Mouse (Mus musculus) erythroblast, adult 5-6 weeks (primary cell): Measurements from ENCODE around the gene Exosc3. TPM values are rescaled to one million over a fixed set of nuclear protein-coding genes. Genes with fewer than 3 reads are reported as not detected.

Experiments used
- ATAC-seq: replicated peaks from 2 replicates; pipeline ENCODE4 v1.8.0; 2016; ENCODE audit warnings: moderate number of reproducible peaks, mild to moderate bottlenecking, moderate TSS enrichment, inconsistent platforms; ENCODE audit not compliant: poor library complexity, low FRiP score, severe bottlenecking
- total RNA-seq, 2 experiments: library from RNA; stranded (forward) in 1 of 2; stranded (reverse) in 1 of 2; fragments of 150-400 nt in 1 of 2; fragments of 200-764, 138-1000 nt in 1 of 2; gene quantifications; 2 replicates each; pipeline versions ENCODE4 v1.2.3 to v1.2.4; 2015 to 2017; ENCODE audit warnings: low replicate concordance in 2 of 2

Exosc3 gene
- total RNA-seq, 2 experiments from 2014 or later = 20.8 to 25.5 TPM

GRCm38 (mm10) chr4:45287906-45288305 is 54.6 kb downstream of the Exosc3 start:
- no peak for ATAC-seq

DNA sequence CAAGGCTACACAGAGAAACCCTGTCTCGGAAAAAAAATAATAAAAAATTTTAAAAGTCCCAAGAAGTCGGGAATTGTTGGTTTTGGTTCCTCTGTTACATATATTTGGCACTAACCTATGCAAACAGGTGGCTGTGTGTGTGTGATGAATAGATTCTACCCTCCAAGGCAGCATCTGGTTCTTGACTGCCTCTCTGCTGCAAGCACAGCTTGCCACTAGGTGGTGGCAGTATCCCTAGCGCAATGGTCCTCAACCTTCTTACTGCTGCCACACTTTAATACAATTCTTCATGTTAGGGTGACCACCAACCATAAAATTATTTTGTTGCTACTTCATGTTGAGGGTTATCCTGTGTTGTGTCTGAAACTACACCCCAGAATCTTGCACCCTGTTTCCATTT is 56.2 kb downstream of the Exosc3 start:
- no peak for ATAC-seq

- 0 out of 2 replicates have a peak, but pooled peaks have one; percentile 53 for ATAC-seq
Observed at GRCm38 (mm10) chr4:45279981-45280548, 62.5 kb downstream of the Exosc3 start.

DNA sequence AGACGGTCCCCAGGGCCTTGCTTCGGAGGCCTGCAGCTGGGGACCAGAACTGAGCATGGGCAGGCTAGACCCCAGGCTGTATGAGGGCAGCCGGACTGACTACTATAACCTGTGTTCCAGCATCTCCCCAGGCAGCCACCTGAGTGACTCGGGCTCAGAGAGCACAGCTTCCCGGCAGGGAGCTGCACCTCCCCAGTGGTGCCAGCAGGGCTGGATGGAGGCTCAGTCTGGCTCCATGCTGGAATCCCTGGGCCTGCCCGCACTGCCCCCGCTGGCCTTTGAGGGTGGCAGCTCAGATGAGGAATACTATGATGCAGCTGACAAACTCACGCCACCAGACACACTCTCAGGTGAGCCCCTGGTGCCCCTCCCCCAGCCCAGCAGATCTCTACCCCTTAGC is 63.2 kb downstream of the Exosc3 start:
- no peak for ATAC-seq

DNA sequence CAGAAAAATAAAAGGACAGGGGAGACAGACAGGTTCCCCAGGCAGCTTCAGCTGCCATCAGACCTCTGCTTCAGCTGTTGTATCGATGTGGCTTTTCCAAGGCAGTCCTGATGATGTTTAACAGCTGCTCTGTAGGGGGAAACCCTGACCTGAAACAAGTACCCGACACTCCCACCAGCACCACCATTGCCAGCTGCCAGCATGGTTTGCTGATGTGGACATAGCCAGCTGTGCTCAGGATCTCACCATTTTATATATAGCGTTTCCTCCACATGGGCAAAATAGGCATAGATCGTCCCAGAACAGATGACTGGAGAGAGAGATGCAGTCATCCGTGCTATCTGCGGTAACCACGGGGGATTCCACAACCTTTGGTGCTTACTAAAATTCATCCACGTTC is 66.8 kb downstream of the Exosc3 start:
- ATAC-seq = no peak

DNA sequence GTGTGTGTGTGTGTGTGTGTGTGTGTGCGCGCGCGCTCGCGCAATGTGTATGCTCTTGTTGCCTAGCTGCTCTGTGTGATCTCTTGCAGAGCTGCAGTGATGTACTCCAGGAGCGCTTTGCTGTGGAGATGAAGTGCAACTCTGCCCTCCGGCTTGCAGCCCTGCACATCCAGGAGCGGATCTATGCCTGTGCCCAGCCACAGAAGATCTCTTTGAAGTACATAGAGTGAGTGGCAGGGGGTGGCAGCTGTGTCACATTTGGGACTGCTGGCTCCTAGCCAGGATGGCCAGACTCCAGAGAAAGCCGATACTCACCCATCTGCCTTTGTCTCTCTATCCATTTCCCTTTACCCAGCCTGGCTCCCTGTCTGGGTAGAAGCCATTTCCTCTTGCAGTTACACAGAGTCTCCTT is 71.5 kb downstream of the Exosc3 start:
- ATAC-seq = no peak

GRCm38 (mm10) chr4:45267883-45268282 is 74.6 kb downstream of the Exosc3 start:
- no peak for ATAC-seq

Other genes with a start within 250 kb of the Exosc3 start
- gene Tomm5, start 234.6 kb downstream of the Exosc3 start, total RNA-seq (2015; ENCODE audit: low replicate concordance) = 27.6 and 42.7 TPM in 2 replicates
- 14.1 and 28.4 TPM in 2 replicates for gene Tomm5, start 234.6 kb downstream of the Exosc3 start, total RNA-seq (2017; ENCODE audit: low replicate concordance)
- gene Frmpd1, start 157.9 kb downstream of the Exosc3 start, total RNA-seq (2015; ENCODE audit: low replicate concordance) = not detected in 2 replicates
- not detected in 2 replicates for gene Frmpd1, start 157.9 kb downstream of the Exosc3 start, total RNA-seq (2017; ENCODE audit: low replicate concordance)
- 9.0 and 10.7 TPM in 2 replicates for gene Trmt10b, start 45.6 kb downstream of the Exosc3 start, total RNA-seq (2015; ENCODE audit: low replicate concordance)
- gene Trmt10b, start 45.6 kb downstream of the Exosc3 start, total RNA-seq (2017; ENCODE audit: low replicate concordance) = 3.6 and 5.7 TPM in 2 replicates
- gene Dcaf10, start 631 bp downstream of the Exosc3 start, total RNA-seq (2015; ENCODE audit: low replicate concordance) = 19.0 and 30.4 TPM in 2 replicates
- gene Dcaf10, start 631 bp downstream of the Exosc3 start, total RNA-seq (2017; ENCODE audit: low replicate concordance) = 23.7 and 32.5 TPM in 2 replicates
- gene Slc25a51, start 66.0 kb upstream of the Exosc3 start, total RNA-seq (2015; ENCODE audit: low replicate concordance) = 875 and 932 TPM in 2 replicates
- gene Slc25a51, start 66.0 kb upstream of the Exosc3 start, total RNA-seq (2017; ENCODE audit: low replicate concordance) = 975 and 1,016 TPM in 2 replicates
- not detected in 2 replicates for gene Shb, start 189.7 kb upstream of the Exosc3 start, total RNA-seq (2015; ENCODE audit: low replicate concordance)
- 0.68 and 0.84 TPM in 2 replicates for gene Shb, start 189.7 kb upstream of the Exosc3 start, total RNA-seq (2017; ENCODE audit: low replicate concordance)